Mouse (Mus musculus): ENCODE measurements around the gene Rusc2.
A peak's percentile ranks its signal among the peaks of the same experiment; 100 is the strongest.

Rusc2 gene

GRCm38 (mm10) chr4:43417269-43418062 lies 35.7 kb downstream of the Rusc2 start:
- no peak for DNase-seq

- no peak for DNase-seq
Observed at GRCm38 (mm10) chr4:43418450-43418849, 36.7 kb downstream of the Rusc2 start.

GRCm38 (mm10) chr4:43418973-43419656 lies 37.3 kb downstream of the Rusc2 start:
- peak; percentile 53 to 70 for DNase-seq

DNA sequence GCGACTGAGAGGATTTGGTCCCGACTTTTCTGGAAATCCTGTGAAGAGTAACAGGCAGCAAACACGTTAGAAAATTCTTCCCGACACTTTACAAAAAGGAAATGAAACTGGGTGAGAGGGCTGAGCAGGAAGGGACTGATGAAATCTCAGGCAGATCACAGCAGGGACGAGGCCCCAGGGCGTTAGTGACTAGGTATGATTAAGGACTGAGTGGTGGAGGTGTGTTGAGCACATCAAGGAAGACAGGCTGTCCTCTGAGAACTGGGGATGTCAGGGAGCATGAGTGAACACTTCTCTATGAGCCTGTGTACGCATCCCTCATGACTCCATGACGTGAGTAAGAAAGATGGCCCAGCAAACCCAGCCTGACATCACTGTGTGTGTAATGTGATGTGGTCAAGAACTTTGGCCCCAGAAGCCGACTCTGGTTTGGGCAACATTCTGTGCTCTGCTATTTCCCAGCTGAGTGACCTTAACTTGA lies 38.1 kb downstream of the Rusc2 start:
- DNase-seq = peak in 1 of 2 experiments; percentile 7

DNA sequence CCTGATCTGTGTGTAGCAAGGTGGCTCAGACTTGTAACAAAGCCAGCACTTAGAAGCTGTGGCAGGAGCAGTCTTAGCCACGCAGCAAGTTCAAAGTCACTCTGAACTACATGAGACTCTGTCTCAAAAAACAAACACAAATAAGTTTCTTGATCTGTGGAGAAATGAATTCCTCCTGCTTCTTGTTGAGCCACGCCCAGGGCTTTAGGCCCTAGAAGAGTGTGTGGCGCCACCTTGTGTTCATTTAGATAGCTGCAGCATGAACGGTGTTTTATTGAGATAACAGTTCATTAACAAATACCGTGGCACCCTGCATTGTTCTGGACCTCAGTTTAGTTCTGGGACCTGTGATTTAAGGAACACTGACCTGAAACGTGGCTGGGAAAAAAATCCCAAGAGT lies 38.5 kb downstream of the Rusc2 start:
- DNase-seq = peak; percentile 85 to 87

- DNase-seq = no peak
Observed at GRCm38 (mm10) chr4:43421632-43422240, 40.0 kb downstream of the Rusc2 start.

GRCm38 (mm10) chr4:43423267-43423934 lies 41.6 kb downstream of the Rusc2 start:
- DNase-seq = no peak

DNA sequence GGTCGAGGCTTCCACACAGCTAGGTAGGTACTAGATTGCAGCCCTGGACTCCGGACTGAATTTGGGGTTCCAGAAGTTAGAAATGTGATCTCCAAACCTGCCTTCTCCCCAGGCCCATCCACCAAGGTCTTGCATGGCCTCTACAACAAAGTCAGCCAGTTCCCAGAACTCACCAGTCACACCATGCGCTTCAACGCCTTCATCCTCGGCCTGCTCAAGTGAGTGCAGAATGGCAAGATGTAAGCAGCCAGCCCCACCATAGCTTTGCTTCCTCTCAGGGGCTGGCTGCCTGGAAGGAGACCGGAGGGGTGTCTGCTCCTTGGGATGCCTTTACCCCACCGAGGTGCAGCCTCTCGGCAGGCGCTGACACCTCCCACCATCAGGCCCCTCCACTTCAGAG lies 42.3 kb downstream of the Rusc2 start:
- no peak for DNase-seq

DNA sequence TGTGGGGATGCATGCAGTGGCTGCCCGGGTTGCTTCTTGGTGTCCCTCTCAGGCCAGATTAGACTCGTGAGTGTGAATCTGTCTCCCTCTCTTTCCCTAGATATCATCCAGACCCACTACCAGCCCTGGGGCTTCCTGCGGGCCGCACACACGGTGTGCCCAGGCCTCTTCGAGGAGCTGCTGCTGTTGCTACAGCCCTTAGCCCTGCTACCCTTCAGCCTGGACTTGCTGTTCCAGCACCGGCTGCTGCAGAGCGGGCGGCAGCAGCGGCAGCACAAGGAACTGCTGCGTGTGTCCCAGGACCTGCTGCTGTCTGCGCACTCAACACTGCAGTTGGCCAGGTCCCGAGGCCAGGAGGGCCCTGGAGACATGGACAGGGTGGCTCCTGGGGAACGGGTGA lies 43.4 kb downstream of the Rusc2 start:
- no peak for DNase-seq

- no peak for DNase-seq
Observed at GRCm38 (mm10) chr4:43425648-43426380, 44.0 kb downstream of the Rusc2 start.

- DNase-seq = no peak
Observed at GRCm38 (mm10) chr4:43426487-43426886, 44.7 kb downstream of the Rusc2 start.

- DNase-seq = no peak
Observed at GRCm38 (mm10) chr4:43427501-43428179, 45.9 kb downstream of the Rusc2 start.

- DNase-seq = peak in 1 of 2 experiments; percentile 8
Observed at GRCm38 (mm10) chr4:43428180-43428861, 46.5 kb downstream of the Rusc2 start.

DNA sequence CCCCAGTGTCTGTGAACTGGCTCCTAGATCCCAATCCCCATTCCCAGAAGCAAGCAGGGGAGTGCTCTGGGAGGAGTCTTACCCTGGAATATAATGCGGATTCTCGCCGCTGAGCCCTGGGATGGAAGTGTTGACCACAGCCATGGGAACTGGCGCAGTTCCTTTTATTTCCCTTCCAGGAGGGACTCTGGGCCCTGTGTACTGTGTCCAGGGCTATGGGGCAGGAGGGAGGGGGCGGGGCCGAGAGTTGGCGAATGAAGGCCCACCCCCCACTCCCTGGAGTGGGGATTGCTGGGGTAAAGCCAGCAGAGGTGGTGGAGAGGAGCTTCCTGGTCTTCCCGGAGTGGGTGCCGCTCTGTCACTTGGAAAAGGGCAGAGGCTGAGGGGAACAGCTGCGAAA lies 47.2 kb downstream of the Rusc2 start, which contains the start of gene Fam166b:
Fam166b (minus strand) TSS at position 189 of the 400 bp plus-strand sequence.
- peak; percentile 65 to 74 for DNase-seq

GRCm38 (mm10) chr4:43431690-43432089 lies 49.9 kb downstream of the Rusc2 start:
- DNase-seq = peak; percentile 90 to 93

- DNase-seq = no peak
Observed at GRCm38 (mm10) chr4:43432832-43433231, 51.1 kb downstream of the Rusc2 start.

GRCm38 (mm10) chr4:43441639-43442038 lies 59.9 kb downstream of the Rusc2 start, which contains the start of gene Tesk1:
Gene Tesk1 (plus strand): TSS chr4:43441939.
- no peak for DNase-seq

DNA sequence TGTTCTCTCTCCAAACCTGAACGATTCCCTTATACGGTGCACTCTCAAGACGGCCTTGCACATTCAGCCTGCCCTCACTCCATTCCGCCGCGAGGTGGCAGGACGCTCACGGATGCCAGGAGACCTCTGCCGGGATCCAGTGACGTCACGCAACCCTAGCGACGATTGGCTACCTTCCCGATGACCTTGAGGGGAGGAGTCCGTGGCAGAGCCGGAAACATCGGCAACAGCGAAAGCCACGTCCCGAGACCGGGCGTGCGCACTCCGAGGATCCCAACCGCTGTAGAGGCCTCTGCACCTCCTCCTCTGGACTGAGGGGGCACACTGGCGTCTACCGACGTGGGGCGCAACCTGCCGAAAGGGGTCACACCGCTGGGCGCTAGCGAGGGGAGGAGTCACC lies 60.3 kb downstream of the Rusc2 start:
- DNase-seq = peak; percentile 99

- peak; percentile 82 to 91 for DNase-seq
Observed at GRCm38 (mm10) chr4:43442456-43443361, 60.9 kb downstream of the Rusc2 start.

DNA sequence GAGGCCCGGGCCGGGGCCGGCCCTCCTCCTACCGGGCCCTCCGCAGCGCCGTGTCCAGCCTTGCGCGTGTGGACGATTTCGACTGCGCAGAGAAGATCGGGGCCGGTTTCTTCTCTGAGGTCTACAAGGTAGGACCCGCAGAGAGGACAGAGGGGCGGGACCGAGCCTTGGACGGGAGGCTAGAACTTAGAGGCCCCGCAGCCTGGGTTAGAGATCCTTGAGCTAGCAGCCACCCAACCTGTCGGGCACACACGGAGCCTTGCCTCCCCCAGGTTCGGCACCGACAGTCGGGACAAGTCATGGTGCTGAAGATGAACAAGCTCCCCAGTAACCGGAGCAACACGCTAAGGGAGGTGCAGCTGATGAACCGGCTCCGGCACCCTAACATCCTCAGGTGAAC lies 61.7 kb downstream of the Rusc2 start:
- peak; percentile 58 to 70 for DNase-seq
